Mouse (Mus musculus): ENCODE measurements around the gene Gse1.

Gse1 gene

GRCm38 (mm10) chr8:120371146-120371545 lies 142.9 kb downstream of the Gse1 start:
- intact Hi-C loops (cut with DNase I) = no loop called here

GRCm38 (mm10) chr8:120371725-120372457 lies 143.6 kb downstream of the Gse1 start:
- intact Hi-C loops (cut with DNase I) = no loop called here

DNA sequence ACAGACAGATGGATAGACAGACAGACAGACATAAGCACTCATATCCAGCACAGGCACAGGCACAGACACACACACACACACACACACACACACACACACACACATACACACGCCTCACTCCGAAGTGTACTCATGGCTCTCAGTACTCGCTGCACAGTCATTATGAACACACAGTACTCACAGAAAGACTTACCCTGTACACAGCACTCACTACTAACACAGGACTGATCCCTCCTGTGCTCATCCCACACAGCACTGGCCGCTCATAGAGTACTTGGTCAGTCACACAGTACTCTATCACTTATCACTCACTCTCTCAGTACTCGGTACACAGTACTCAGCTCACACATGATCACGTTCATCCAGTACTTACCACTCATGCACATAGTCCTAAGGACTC lies 144.4 kb downstream of the Gse1 start:
- intact Hi-C loops (cut with DNase I) = no loop called here

GRCm38 (mm10) chr8:120373621-120374020 lies 145.4 kb downstream of the Gse1 start:
- intact Hi-C loops (cut with DNase I) = no loop called here

- intact Hi-C loops (cut with DNase I) = no loop called here
Measured at GRCm38 (mm10) chr8:120374070-120374469, 145.8 kb downstream of the Gse1 start.

- intact Hi-C loops (cut with DNase I) = no loop called here
Measured at GRCm38 (mm10) chr8:120374514-120374913, 146.3 kb downstream of the Gse1 start.

- intact Hi-C loops (cut with DNase I) = no loop called here
Measured at GRCm38 (mm10) chr8:120375170-120375569, 146.9 kb downstream of the Gse1 start.

DNA sequence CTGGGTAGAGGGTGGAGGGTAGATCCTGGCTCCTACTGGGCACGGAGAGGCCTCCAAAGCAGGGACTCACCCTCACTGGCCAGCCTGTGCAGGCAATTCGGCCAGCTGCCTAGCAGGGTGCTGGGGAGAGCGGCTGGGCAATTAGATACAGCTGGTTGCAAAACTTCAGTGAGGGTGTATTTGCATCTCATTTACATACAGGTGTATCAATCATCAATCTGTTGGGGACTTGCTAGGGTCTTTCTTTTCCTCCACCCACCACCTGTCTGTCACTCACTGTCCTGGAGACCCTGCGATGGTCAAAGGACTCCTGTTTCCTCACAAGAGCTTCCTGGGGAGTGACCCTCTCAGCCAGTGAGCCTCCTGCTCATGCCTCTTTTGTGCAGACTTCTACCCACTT lies 148.0 kb downstream of the Gse1 start:
- intact Hi-C loops (cut with DNase I) = no loop called here

GRCm38 (mm10) chr8:120376847-120377802 lies 148.9 kb downstream of the Gse1 start:
- intact Hi-C loops (cut with DNase I) = no loop called here

GRCm38 (mm10) chr8:120377803-120378189 lies 149.5 kb downstream of the Gse1 start:
- intact Hi-C loops (cut with DNase I) = no loop called here

DNA sequence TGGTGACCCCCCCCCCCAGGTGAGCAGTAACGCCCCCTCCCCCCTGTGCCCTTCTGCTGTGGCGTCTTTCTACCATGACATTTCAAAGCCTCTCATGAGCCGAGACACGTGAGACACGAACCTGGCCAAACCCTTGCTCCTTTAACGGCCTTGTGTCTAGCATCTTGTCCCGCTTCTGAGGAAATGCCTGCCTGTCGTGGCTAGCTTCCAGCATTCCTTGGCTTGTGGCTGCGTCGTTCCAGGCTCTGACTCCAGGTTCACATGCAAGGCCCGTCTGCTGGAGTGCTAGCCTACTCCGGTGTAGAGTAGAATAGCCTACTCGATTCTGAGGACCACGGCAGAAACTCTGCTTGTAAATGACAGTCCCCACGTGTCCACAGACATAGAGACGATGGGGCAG lies 150.1 kb downstream of the Gse1 start:
- intact Hi-C loops (cut with DNase I) = no loop called here

- intact Hi-C loops (cut with DNase I) = no loop called here
Measured at GRCm38 (mm10) chr8:120379015-120379414, 150.8 kb downstream of the Gse1 start.

GRCm38 (mm10) chr8:120381865-120382264 lies 153.6 kb downstream of the Gse1 start:
- intact Hi-C loops (cut with DNase I) = no loop called here

- intact Hi-C loops (cut with DNase I) = no loop called here
Measured at GRCm38 (mm10) chr8:120382436-120383203, 154.4 kb downstream of the Gse1 start.

DNA sequence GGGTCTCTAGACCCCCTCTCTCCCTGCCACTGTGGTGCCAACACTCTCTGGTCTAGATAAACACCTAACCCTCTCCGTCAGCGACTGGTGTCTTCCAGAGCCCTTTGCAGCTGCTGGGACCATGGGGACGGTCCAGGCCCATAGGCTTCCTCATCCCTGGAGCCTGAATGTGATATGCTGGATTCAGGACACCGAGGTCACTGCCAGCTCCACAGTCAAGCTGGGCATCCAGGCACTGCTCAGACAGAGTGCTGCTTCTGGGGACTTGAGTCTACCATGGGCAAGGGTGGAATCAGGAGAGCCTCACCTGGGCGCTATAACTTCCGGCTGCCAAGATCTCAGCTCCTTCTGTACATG lies 154.9 kb downstream of the Gse1 start:
- intact Hi-C loops (cut with DNase I) = no loop called here

DNA sequence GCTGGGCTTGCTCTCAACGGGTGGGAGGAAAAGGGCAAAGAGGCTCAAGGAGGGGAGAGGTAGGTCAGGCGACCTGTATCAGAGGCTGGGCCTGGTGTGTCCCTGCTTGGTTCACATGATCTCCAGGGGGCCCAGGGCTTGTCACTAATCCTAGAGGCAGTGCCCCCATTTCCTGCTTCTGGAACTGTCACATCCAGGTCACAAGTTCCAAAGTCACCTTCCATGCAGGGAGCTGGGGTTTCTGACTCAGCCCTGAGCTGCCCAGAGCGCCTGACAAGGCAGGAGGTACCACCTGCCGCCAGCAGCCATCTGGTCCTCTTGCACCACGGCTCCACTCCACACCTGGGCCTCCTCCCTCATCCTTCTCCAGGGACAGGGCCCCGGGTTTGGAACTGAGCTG lies 155.5 kb downstream of the Gse1 start:
- intact Hi-C loops (cut with DNase I) = no loop called here

- intact Hi-C loops (cut with DNase I) = no loop called here
Measured at GRCm38 (mm10) chr8:120384745-120385144, 156.5 kb downstream of the Gse1 start.

DNA sequence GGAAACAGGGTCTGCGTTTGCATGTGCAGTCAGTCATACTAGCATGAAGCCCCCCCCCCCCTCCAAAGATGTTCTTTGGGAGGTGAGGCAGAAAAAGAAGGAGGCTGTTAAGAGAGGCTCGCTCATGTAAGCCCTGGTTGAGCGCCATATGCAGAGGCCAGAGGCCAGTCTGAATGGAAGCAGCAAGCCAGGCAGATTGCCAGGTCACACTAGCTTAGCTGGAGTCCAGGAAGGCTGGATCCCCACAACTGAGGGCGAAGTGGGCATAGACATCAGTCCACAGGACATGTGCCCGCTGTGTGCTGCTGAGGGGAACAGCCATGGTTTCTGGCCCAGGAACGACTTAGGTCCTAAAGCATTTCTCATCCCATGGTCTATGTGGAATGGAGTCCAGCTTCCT lies 160.0 kb downstream of the Gse1 start:
- intact Hi-C loops (cut with DNase I) = no loop called here

DNA sequence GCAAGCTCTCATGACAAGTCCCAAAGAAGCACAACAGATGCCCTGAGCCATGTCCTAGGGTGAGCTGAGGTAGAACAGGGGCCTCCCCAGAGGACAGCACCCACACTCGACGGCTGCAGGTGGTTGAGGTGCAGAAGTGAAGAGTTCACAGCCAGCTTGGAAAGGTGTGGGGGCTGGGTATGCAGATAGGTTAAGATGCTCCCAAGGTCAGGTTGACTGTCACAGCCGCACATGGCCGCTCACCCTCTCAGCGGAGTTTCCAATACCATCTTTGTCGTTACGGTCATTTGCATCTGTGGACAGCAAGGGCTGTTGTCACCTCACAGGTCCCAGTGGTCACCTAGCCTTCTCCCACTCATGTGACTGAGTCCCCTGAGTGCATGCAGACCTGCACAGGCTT lies 162.3 kb downstream of the Gse1 start:
- intact Hi-C loops (cut with DNase I) = no loop called here

GRCm38 (mm10) chr8:120391856-120392255 lies 163.6 kb downstream of the Gse1 start:
- intact Hi-C loops (cut with DNase I) = no loop called here

DNA sequence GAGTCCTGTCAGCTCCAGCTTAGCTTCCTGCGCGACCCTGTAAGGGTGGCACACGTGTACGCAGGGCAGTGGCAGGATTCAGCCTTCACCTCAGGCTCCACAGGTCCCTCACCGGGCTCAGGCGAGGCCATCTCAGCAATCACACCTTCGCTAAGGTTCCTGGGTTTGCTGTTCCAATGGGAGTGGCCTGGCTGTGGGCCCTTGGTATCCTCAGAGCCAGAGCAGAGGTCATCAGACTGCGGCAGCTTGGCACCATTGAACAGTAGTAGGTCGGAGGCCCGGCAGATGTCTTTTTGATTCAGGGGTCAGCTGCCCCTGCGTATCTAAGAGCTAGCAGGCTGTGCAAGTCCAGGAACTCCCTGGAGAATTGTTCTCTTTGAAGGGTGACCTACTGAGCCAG lies 164.8 kb downstream of the Gse1 start:
- intact Hi-C loops (cut with DNase I) = no loop called here

DNA sequence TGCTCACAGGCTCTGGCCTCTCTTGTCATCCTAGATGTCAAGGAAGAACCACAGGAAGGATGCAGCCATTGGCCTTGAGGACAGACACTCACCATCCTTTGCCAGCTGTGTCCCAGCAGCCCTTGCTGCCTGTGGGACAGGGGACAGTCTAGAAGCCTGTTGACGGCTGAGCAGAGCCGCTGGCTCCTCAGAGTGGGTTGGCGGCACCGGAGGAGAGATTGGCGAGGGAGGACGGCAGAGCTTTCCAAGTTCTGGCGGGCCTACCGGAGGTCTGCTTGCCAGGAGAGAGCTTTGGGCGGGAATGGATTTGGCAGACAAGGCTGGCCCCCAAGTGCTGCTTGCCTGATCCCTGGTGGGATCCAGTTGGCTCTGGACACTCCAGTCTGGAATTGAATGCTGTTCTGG lies 165.6 kb downstream of the Gse1 start:
- intact Hi-C loops (cut with DNase I) = no loop called here

All from adrenal gland (tissue).